Mouse (Mus musculus) G1E (cell line): ENCODE results near the gene Ube4b.

Experiments used
- GATA1 ChIP-seq: IDR thresholded peaks from 2 replicates; pipeline ENCODE4 v1.6.1; 2012; ENCODE audit warnings: borderline replicate concordance, low read length, inconsistent platforms, mixed read lengths
- TAL1 ChIP-seq: conservative IDR thresholded peaks from 2 replicates; pipeline ENCODE4 v1.6.1; 2012; ENCODE audit warnings: low read depth, low read length, inconsistent platforms, mixed read lengths

- TF ChIP-seq GATA1, result no peak
- no peak for TF ChIP-seq TAL1
Measured at GRCm38 (mm10) chr4:149337353-149337752, 89.2 kb downstream of the Ube4b start.
